Mouse (Mus musculus) limb, embryonic 14.5 days (tissue): ENCODE measurements around the gene Rab13. TPM values are rescaled to one million over a fixed set of nuclear protein-coding genes. Genes with fewer than 3 reads are reported as not detected.

ENCODE experiments used
- ATAC-seq: fragments of 200-750 bp; cut with Nextera tagmentation; 2 replicates; pipeline ENCODE4 v1.8.0; 2017; ENCODE audit warnings: low read depth, moderate number of reproducible peaks, moderate TSS enrichment; ENCODE audit not compliant: low FRiP score
- DNase-seq: peaks from one replicate; pipeline ENCODE4 v3.0.0-alpha.2; 2015; ENCODE audit warnings: low spot score
- H3K27ac ChIP-seq: fragments of 300-500 bp; sonication (generic); replicated peaks from 2 replicates; pipeline ENCODE4 v1.5.1; 2014; ENCODE audit warnings: low read depth, mild to moderate bottlenecking, low read length, moderate library complexity, mixed read lengths
- H3K27me3 ChIP-seq: fragments of 300-500 bp; sonication (generic); 2 replicates; pipeline ENCODE4 v1.6.1; 2014; ENCODE audit warnings: low read length, mixed read lengths; ENCODE audit not compliant: control insufficient read depth, insufficient read depth
- H3K36me3 ChIP-seq: fragments of 300-500 bp; sonication (generic); 2 replicates; pipeline ENCODE4 v1.6.1; 2014; ENCODE audit warnings: mild to moderate bottlenecking, low read length, moderate library complexity, mixed read lengths; ENCODE audit not compliant: control insufficient read depth, insufficient read depth
- H3K4me1 ChIP-seq: fragments of 300-500 bp; sonication (generic); 2 replicates; pipeline ENCODE4 v1.6.1; 2014; ENCODE audit warnings: antibody characterized with exemption, low read length, mixed read lengths; ENCODE audit not compliant: control insufficient read depth, insufficient read depth
- H3K4me2 ChIP-seq: fragments of 300-500 bp; sonication (generic); replicated peaks from 2 replicates; pipeline ENCODE4 v1.6.1; 2014; ENCODE audit warnings: low read depth, mild to moderate bottlenecking, low read length, moderate library complexity; ENCODE audit not compliant: severe bottlenecking
- H3K4me3 ChIP-seq: fragments of 300-500 bp; sonication (generic); replicated peaks from 2 replicates; pipeline ENCODE4 v1.5.1; 2014; ENCODE audit warnings: low read length
- H3K9ac ChIP-seq: fragments of 300-500 bp; sonication (generic); 2 replicates; pipeline ENCODE4 v1.6.1; 2014; ENCODE audit warnings: mild to moderate bottlenecking, low read depth, low read length, moderate library complexity; ENCODE audit not compliant: severe bottlenecking
- H3K9me3 ChIP-seq: fragments of 300-500 bp; sonication (generic); 2 replicates; pipeline ENCODE4 v1.6.1; 2016; ENCODE audit warnings: low read length; ENCODE audit not compliant: control insufficient read depth
- POLR2A ChIP-seq: fragments of 200-500 bp; IDR thresholded peaks from 2 replicates; pipeline ENCODE4 v1.8.0; 2012; ENCODE audit warnings: inconsistent platforms, mild to moderate bottlenecking, moderate library complexity, borderline replicate concordance; ENCODE audit not compliant: insufficient read depth, insufficient read length; ENCODE audit errors: extremely low read depth
- WGBS: fragments of 180-500 bp; shearing (Covaris S2); extraction: QIAGEN DNeasy Blood & Tissue Kit; methylation state at CpG from one replicate; pipeline ENCODE4 v1.1.7; 2014; 5-methylcytosine and 5-hydroxymethylcytosine counted together
- microRNA-seq: library from miRNA; unstranded; fragments of <30 nt; microRNA quantifications from one replicate; pipeline ENCODE4, GENCODE M21; 2016
- polyA plus RNA-seq, 2 experiments: library from polyadenylated mRNA; depleted of rRNA in 1 of 2; stranded (reverse) in 1 of 2; unstranded in 1 of 2; fragments of >200 nt; fragmentation: Nextera tagmentation in 1 of 2; extraction: Ambion mirVana in 1 of 2; gene quantifications; 2 replicates each; pipeline versions ENCODE4 v1.2.1 to v1.2.3; 2012 to 2014

Rab13 gene
- polyA plus RNA-seq, 2 experiments, result 17.8 to 35.8 TPM

- H3K4me2 ChIP-seq, result no peak overlapping the region
- H3K9me3 ChIP-seq, result no peaks in the 10 kb centered on the region
- H3K27me3 ChIP-seq, result no peaks in the 10 kb centered on the region
- H3K27ac ChIP-seq, result no peak overlapping the region
- no peak overlapping the region for H3K4me3 ChIP-seq
- WGBS, result 74% methylated on average over 9 of the region's 9 CpGs
- TF ChIP-seq POLR2A, result no peak
- no peaks in the 10 kb centered on the region for H3K4me1 ChIP-seq
- H3K36me3 ChIP-seq, result peaks cover 73% of the 10 kb centered on the region
- H3K9ac ChIP-seq, result no peak overlapping the region
- no peak for ATAC-seq
- no peak for DNase-seq
These were observed 58.7 kb downstream of the Rab13 start for GRCm38 (mm10) chr3:90272170-90272569.

- WGBS, result 93% methylated on average over 22 of the region's 22 CpGs
- DNase-seq, result no peak
These were observed 60.4 kb downstream of the Rab13 start for GRCm38 (mm10) chr3:90273855-90274254.

DNA sequence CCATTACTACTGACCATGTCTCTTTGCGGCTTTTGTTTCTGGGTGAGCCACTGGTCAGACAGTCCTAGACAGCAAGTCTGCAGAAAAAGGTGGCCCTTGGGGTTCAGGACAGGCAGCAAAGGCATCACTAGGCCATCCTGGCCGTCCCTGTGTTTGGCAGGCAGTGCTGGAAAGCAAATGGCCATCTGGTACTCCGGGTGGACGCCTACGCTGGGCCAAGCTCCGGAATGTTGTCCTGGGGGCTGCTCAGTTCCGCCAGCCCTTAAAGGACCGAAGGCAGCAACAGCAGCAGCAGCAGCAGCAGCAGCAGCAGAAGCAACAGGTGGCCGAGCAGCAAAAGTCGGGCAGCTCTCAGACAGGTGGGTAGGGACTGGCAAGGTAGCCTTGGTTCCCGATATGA lies 61.8 kb downstream of the Rab13 start:
- H3K27me3 ChIP-seq, result no peaks in the 10 kb centered on the region
- H3K4me1 ChIP-seq, result no peaks in the 10 kb centered on the region
- TF ChIP-seq POLR2A, result no peak
- no peaks in the 10 kb centered on the region for H3K9me3 ChIP-seq
- H3K4me2 ChIP-seq, result no peak overlapping the region
- no peak overlapping the region for H3K27ac ChIP-seq
- H3K4me3 ChIP-seq, result no peak overlapping the region
- no peak overlapping the region for H3K9ac ChIP-seq
- WGBS, result 93% methylated on average over 11 of the region's 11 CpGs
- ATAC-seq (no peak), DNase-seq (no peak)
- H3K36me3 ChIP-seq, result peaks cover 81% of the 10 kb centered on the region

More at GRCm38 (mm10) chr3:90273855-90274254, 60.4 kb downstream of the Rab13 start:
- no peak overlapping the region for H3K4me2 ChIP-seq
- no peaks in the 10 kb centered on the region for H3K27me3 ChIP-seq
- no peak overlapping the region for H3K4me3 ChIP-seq
- no peak for ATAC-seq
- peaks cover 76% of the 10 kb centered on the region for H3K36me3 ChIP-seq
- H3K9ac ChIP-seq, result no peak overlapping the region
- no peak overlapping the region for H3K27ac ChIP-seq
- no peaks in the 10 kb centered on the region for H3K4me1 ChIP-seq
- H3K9me3 ChIP-seq, result no peaks in the 10 kb centered on the region
- TF ChIP-seq POLR2A, result no peak

Small RNAs within 50 kb of the gene (microRNA-seq; reads per million reads assigned to microRNA genes)
- gene Mir7012, result not detected

Other genes starting within 250 kb of the Rab13 start
- gene Hax1, start 214.9 kb upstream of the Rab13 start, polyA plus RNA-seq (2012; rRNA removed), result 110 and 121 TPM in 2 replicates
- 135 and 139 TPM in 2 replicates for gene Hax1, start 214.9 kb upstream of the Rab13 start, polyA plus RNA-seq (2014; fragmentation: Nextera tagmentation; extraction: Ambion mirVana)
- gene 4933434E20Rik, start 162.1 kb upstream of the Rab13 start, polyA plus RNA-seq (2012; rRNA removed), result 62.2 and 69.4 TPM in 2 replicates
- 133 and 139 TPM in 2 replicates for gene 4933434E20Rik, start 162.1 kb upstream of the Rab13 start, polyA plus RNA-seq (2014; fragmentation: Nextera tagmentation; extraction: Ambion mirVana)
- gene Ubap2l, start 161.1 kb upstream of the Rab13 start, polyA plus RNA-seq (2012; rRNA removed), result 205 and 239 TPM in 2 replicates
- 214 and 235 TPM in 2 replicates for gene Ubap2l, start 161.1 kb upstream of the Rab13 start, polyA plus RNA-seq (2014; fragmentation: Nextera tagmentation; extraction: Ambion mirVana)
- 258 and 269 TPM in 2 replicates for gene Tpm3, start 141.0 kb upstream of the Rab13 start, polyA plus RNA-seq (2012; rRNA removed)
- 436 and 464 TPM in 2 replicates for gene Tpm3, start 141.0 kb upstream of the Rab13 start, polyA plus RNA-seq (2014; fragmentation: Nextera tagmentation; extraction: Ambion mirVana)
- 2.5 and 2.6 TPM in 2 replicates for gene Nup210l, start 109.6 kb upstream of the Rab13 start, polyA plus RNA-seq (2012; rRNA removed)
- gene Nup210l, start 109.6 kb upstream of the Rab13 start, polyA plus RNA-seq (2014; fragmentation: Nextera tagmentation; extraction: Ambion mirVana), result 0.30 and 0.47 TPM in 2 replicates
- gene Rps27, start within 50 bp of the Rab13 start, polyA plus RNA-seq (2012; rRNA removed), result 3,285 and 4,392 TPM in 2 replicates
- gene Rps27, start within 50 bp of the Rab13 start, polyA plus RNA-seq (2014; fragmentation: Nextera tagmentation; extraction: Ambion mirVana), result 2,297 and 2,465 TPM in 2 replicates
- 74.2 and 78.2 TPM in 2 replicates for gene Jtb, start 17.9 kb downstream of the Rab13 start, polyA plus RNA-seq (2012; rRNA removed)
- gene Jtb, start 17.9 kb downstream of the Rab13 start, polyA plus RNA-seq (2014; fragmentation: Nextera tagmentation; extraction: Ambion mirVana), result 120 and 130 TPM in 2 replicates
- 6.3 and 6.4 TPM in 2 replicates for gene Creb3l4, start 29.8 kb downstream of the Rab13 start, polyA plus RNA-seq (2012; rRNA removed)
- 6.7 and 10.0 TPM in 2 replicates for gene Creb3l4, start 29.8 kb downstream of the Rab13 start, polyA plus RNA-seq (2014; fragmentation: Nextera tagmentation; extraction: Ambion mirVana)
- 56.8 and 66.4 TPM in 2 replicates for gene Slc39a1, start 34.5 kb downstream of the Rab13 start, polyA plus RNA-seq (2012; rRNA removed)
- 104 and 111 TPM in 2 replicates for gene Slc39a1, start 34.5 kb downstream of the Rab13 start, polyA plus RNA-seq (2014; fragmentation: Nextera tagmentation; extraction: Ambion mirVana)
- 71.8 and 109 TPM in 2 replicates for gene Crtc2, start 40.5 kb downstream of the Rab13 start, polyA plus RNA-seq (2012; rRNA removed)
- gene Crtc2, start 40.5 kb downstream of the Rab13 start, polyA plus RNA-seq (2014; fragmentation: Nextera tagmentation; extraction: Ambion mirVana), result 17.5 and 18.1 TPM in 2 replicates
- gene Dennd4b, start 51.5 kb downstream of the Rab13 start, polyA plus RNA-seq (2012; rRNA removed), result 21.3 and 25.7 TPM in 2 replicates
- 3.6 and 6.4 TPM in 2 replicates for gene Dennd4b, start 51.5 kb downstream of the Rab13 start, polyA plus RNA-seq (2014; fragmentation: Nextera tagmentation; extraction: Ambion mirVana)
- 39.9 and 44.6 TPM in 2 replicates for gene Gatad2b, start 79.5 kb downstream of the Rab13 start, polyA plus RNA-seq (2012; rRNA removed)
- gene Gatad2b, start 79.5 kb downstream of the Rab13 start, polyA plus RNA-seq (2014; fragmentation: Nextera tagmentation; extraction: Ambion mirVana), result 16.8 and 17.6 TPM in 2 replicates
- gene Slc27a3, start 176.2 kb downstream of the Rab13 start, polyA plus RNA-seq (2012; rRNA removed), result 64.7 and 92.1 TPM in 2 replicates
- gene Slc27a3, start 176.2 kb downstream of the Rab13 start, polyA plus RNA-seq (2014; fragmentation: Nextera tagmentation; extraction: Ambion mirVana), result 30.5 and 34.7 TPM in 2 replicates
- 52.8 and 55.9 TPM in 2 replicates for gene Ints3, start 219.9 kb downstream of the Rab13 start, polyA plus RNA-seq (2012; rRNA removed)
- gene Ints3, start 219.9 kb downstream of the Rab13 start, polyA plus RNA-seq (2014; fragmentation: Nextera tagmentation; extraction: Ambion mirVana), result 26.0 and 32.5 TPM in 2 replicates